Comparison of ENCODE assay signal across 8 mouse cellular contexts in genomic region chr16:30145465-30146207, GRCm38 (mm10).
DNase-seq lines count a peak whose midpoint lies in the region; ATAC-seq and TF ChIP-seq lines count a peak whose summit lies in the region.

No protein-coding gene starts in this region.

- H3K36me3 ChIP-seq in lung, embryonic 14.5 days (ENCODE audit: insufficient read depth), result no peaks in the 10 kb centered on the region
- H3K36me3 ChIP-seq in embryonic facial prominence, embryonic 14.5 days (ENCODE audit: control insufficient read depth, insufficient read depth, low read length), result no peaks in the 10 kb centered on the region
- H3K36me3 ChIP-seq in heart, embryonic 14.5 days (ENCODE audit: control insufficient read depth, insufficient read depth, low read length), result no peaks in the 10 kb centered on the region
- no peaks in the 10 kb centered on the region for H3K36me3 ChIP-seq in limb, embryonic 10.5 days
- H3K36me3 ChIP-seq in stomach, embryonic 15.5 days, result no peaks in the 10 kb centered on the region

- H3K4me2 ChIP-seq in lung, embryonic 14.5 days, result peak overlapping the region; percentile 59
- peak overlapping the region; percentile 51 for H3K4me2 ChIP-seq in embryonic facial prominence, embryonic 14.5 days (ENCODE audit: low read depth, low read length)
- peak overlapping the region; percentile 58 for H3K4me2 ChIP-seq in heart, embryonic 14.5 days (ENCODE audit: low read length)
- H3K4me2 ChIP-seq in stomach, embryonic 15.5 days, result peak overlapping the region; percentile 52

- H3K27me3 ChIP-seq in lung, embryonic 14.5 days (ENCODE audit: insufficient read depth, low read length), result no peaks in the 10 kb centered on the region
- H3K27me3 ChIP-seq in embryonic facial prominence, embryonic 14.5 days (replicated peaks; ENCODE audit: control insufficient read depth, insufficient read depth, low read length), result no peaks in the 10 kb centered on the region
- H3K27me3 ChIP-seq in heart, embryonic 14.5 days (ENCODE audit: control insufficient read depth, insufficient read depth, low read length), result peaks cover 4% of the 10 kb centered on the region; the same call in 1 of the 2 replicates
- H3K27me3 ChIP-seq in limb, embryonic 10.5 days (ENCODE audit: low read depth, poor library complexity, severe bottlenecking), result peaks cover 28% of the 10 kb centered on the region
- no peaks in the 10 kb centered on the region for H3K27me3 ChIP-seq in stomach, embryonic 15.5 days (replicated peaks)

- DNase-seq in lung, embryonic 14.5 days, result peak; percentile 65
- DNase-seq in lung, postnatal 36 days, result no peak
- peak; percentile 89 for DNase-seq in embryonic facial prominence, embryonic 14.5 days (ENCODE audit: low spot score)
- DNase-seq in limb, embryonic 10.5 days (ENCODE audit: low spot score), result peak; percentile 77
- DNase-seq in naive thymus-derived CD4-positive, alpha-beta T cell, adult 2 months (ENCODE audit: low read depth), result peak; percentile 18
- no peak for DNase-seq in adipocyte (ENCODE audit: low spot score)

- H3K4me1 ChIP-seq in lung, embryonic 14.5 days (ENCODE audit: insufficient read depth), result 0 out of 2 replicates have a peak, but pooled peaks cover 4% of the 10 kb centered on the region
- peaks cover 14% of the 10 kb centered on the region for H3K4me1 ChIP-seq in embryonic facial prominence, embryonic 14.5 days (ENCODE audit: control insufficient read depth, insufficient read depth, low read length)
- H3K4me1 ChIP-seq in heart, embryonic 14.5 days (ENCODE audit: control insufficient read depth in 2 of 2, insufficient read depth in 2 of 2, low read length in 2 of 2), result peaks cover 4 to 10% of the 10 kb centered on the region in 2 experiments
- H3K4me1 ChIP-seq in limb, embryonic 10.5 days, result peaks cover 55% of the 10 kb centered on the region
- H3K4me1 ChIP-seq in stomach, embryonic 15.5 days, result peaks cover 12% of the 10 kb centered on the region

- TF ChIP-seq CTCF in lung, embryonic 14.5 days (IDR thresholded peaks at IDR 0.05; ENCODE audit: low read depth), result no peak

- ATAC-seq in lung, embryonic 14.5 days (ENCODE audit: insufficient read depth), result peak; percentile 70
- peak; percentile 85 for ATAC-seq in embryonic facial prominence, embryonic 14.5 days (ENCODE audit: low read depth)
- ATAC-seq in heart, embryonic 14.5 days (ENCODE audit: insufficient number of reproducible peaks, insufficient read depth, low FRiP score, low read depth), result no peak
- ATAC-seq in stomach, embryonic 15.5 days (ENCODE audit: insufficient read depth, low FRiP score, low read depth), result peak; percentile 25; the same call in 1 of the 2 replicates

- H3K9me3 ChIP-seq in lung, embryonic 14.5 days (ENCODE audit: low read depth, low read length), result no peaks in the 10 kb centered on the region
- H3K9me3 ChIP-seq in embryonic facial prominence, embryonic 14.5 days (ENCODE audit: control insufficient read depth, low read length), result no peaks in the 10 kb centered on the region
- H3K9me3 ChIP-seq in heart, embryonic 14.5 days (ENCODE audit: control insufficient read depth, low read length), result peaks cover 4% of the 10 kb centered on the region; the same call in 1 of the 2 replicates
- H3K9me3 ChIP-seq in limb, embryonic 10.5 days (replicated peaks), result no peaks in the 10 kb centered on the region
- no peaks in the 10 kb centered on the region for H3K9me3 ChIP-seq in stomach, embryonic 15.5 days

- H3K4me3 ChIP-seq in lung, embryonic 14.5 days (ENCODE audit: low read depth, low read length), result peak overlapping the region; percentile 18; the same call in 1 of the 2 replicates
- H3K4me3 ChIP-seq in embryonic facial prominence, embryonic 14.5 days (ENCODE audit: low read depth, low read length), result peak overlapping the region; percentile 14
- H3K4me3 ChIP-seq in heart, embryonic 14.5 days (ENCODE audit: control insufficient read depth in 1 of 2, insufficient read depth in 1 of 2, low read depth in 1 of 2, low read length in 2 of 2), result peak overlapping the region; percentile 15 to 21; a peak in 3 of 4 replicates
- H3K4me3 ChIP-seq in limb, embryonic 10.5 days, result peak overlapping the region; percentile 35
- peak overlapping the region; percentile 22 for H3K4me3 ChIP-seq in stomach, embryonic 15.5 days (replicated peaks)

- WGBS in lung, embryonic 14.5 days, result 12% methylated on average over 16 of the region's 16 CpGs
- 13% methylated on average over 16 of the region's 16 CpGs for WGBS in embryonic facial prominence, embryonic 14.5 days
- 18% methylated on average over 16 of the region's 16 CpGs for WGBS in heart, embryonic 14.5 days
- WGBS in limb, embryonic 10.5 days, result 9% methylated on average over 16 of the region's 16 CpGs
- 20% methylated on average over 16 of the region's 16 CpGs for WGBS in stomach, embryonic 15.5 days

- H3K27ac ChIP-seq in lung, embryonic 14.5 days (ENCODE audit: low read depth), result peak overlapping the region; percentile 79
- H3K27ac ChIP-seq in embryonic facial prominence, embryonic 14.5 days (replicated peaks; ENCODE audit: low read depth, low read length), result no peak overlapping the region
- no peak overlapping the region for H3K27ac ChIP-seq in heart, embryonic 14.5 days (replicated peaks in 1 of 2; ENCODE audit: control insufficient read depth in 1 of 2, insufficient read depth in 1 of 2, low read depth in 2 of 2, low read length in 2 of 2)
- peak overlapping the region; percentile 69 for H3K27ac ChIP-seq in limb, embryonic 10.5 days
- H3K27ac ChIP-seq in stomach, embryonic 15.5 days, result peak overlapping the region; percentile 76

- H3K9ac ChIP-seq in lung, embryonic 14.5 days, result 0 out of 2 replicates have a peak overlapping the region, but pooled peaks have one; percentile 17
- no peak overlapping the region for H3K9ac ChIP-seq in embryonic facial prominence, embryonic 14.5 days (ENCODE audit: low read depth, low read length)
- no peak overlapping the region for H3K9ac ChIP-seq in heart, embryonic 14.5 days (ENCODE audit: low read length)
- no peak overlapping the region for H3K9ac ChIP-seq in stomach, embryonic 15.5 days

Comparison
In these comparisons a context has a peak if more than half of its experiments do, and no peak if none do; other contexts are left out.
1. DNase-seq: peak in lung, embryonic 14.5 days (single experiment), embryonic facial prominence, embryonic 14.5 days (single experiment), limb, embryonic 10.5 days (single experiment) and naive thymus-derived CD4-positive, alpha-beta T cell, adult 2 months (single experiment); none in lung, postnatal 36 days (single experiment) and adipocyte (single experiment).
2. H3K27ac ChIP-seq: peak in lung, embryonic 14.5 days (single experiment), limb, embryonic 10.5 days (single experiment) and stomach, embryonic 15.5 days (single experiment); none in embryonic facial prominence, embryonic 14.5 days (single experiment) and heart, embryonic 14.5 days (0 of 2).
3. Peak in every context shown above with its lines, with median percentiles within 50 percentile points of each other: H3K4me2 ChIP-seq and H3K4me3 ChIP-seq.